Mouse (Mus musculus): ENCODE data around the gene Acap1. TPM values are rescaled to one million over a fixed set of nuclear protein-coding genes. Genes with fewer than 3 reads are reported as not detected.

Acap1 gene
- total and polyA plus RNA-seq, 3 experiments = 39.6 to 70.9 (median 58.2) TPM

GRCm38 (mm10) chr11:69880506-69880852, 14.9 kb downstream of the Acap1 start:
- dilution Hi-C loops (cut with MboI; ENCODE audit: extremely low pct_ligation_motif_present, extremely low pct_unique_long_range_greater_than_20kb, low sequenced_read_pairs) (no loop called here), in situ Hi-C loops (cut with MboI; ENCODE audit: low pct_ligation_motif_present, low pct_unique_long_range_greater_than_20kb, low sequenced_read_pairs) (loop anchor here (5.0 kb wide), 1 partner anchor 37 kb away; no protein-coding TSS in a partner anchor)
- peak overlapping the region; percentile 50 to 74 (median 57) for H3K4me3 ChIP-seq (replicated peaks in 1 of 3; ENCODE audit: low read depth in 2 of 3, low read length in 2 of 3, poor library complexity in 1 of 3)
- H3K9me3 ChIP-seq (replicated peaks; ENCODE audit: low read length) = peaks cover 10% of the 10 kb centered on the region
- DNase-seq (ENCODE audit: extremely low read depth) = peak; percentile 88
- no peaks in the 10 kb centered on the region for H3K79me2 ChIP-seq (replicated peaks; ENCODE audit: control insufficient read depth, extremely low read depth, insufficient read depth, poor library complexity, severe bottlenecking)
- H3K9ac ChIP-seq (ENCODE audit: insufficient read depth, low read depth) = peak overlapping the region; percentile 56
- peak overlapping the region; percentile 63 for H3K27ac ChIP-seq (ENCODE audit: insufficient read depth, low read depth)
- peaks cover 21 to 62% of the 10 kb centered on the region in 2 experiments for H3K4me1 ChIP-seq (ENCODE audit: control insufficient read depth in 1 of 2, insufficient read depth in 2 of 2)
- no peaks in the 10 kb centered on the region for H3K27me3 ChIP-seq (replicated peaks)
- peak overlapping the region; percentile 41 for H3K4me2 ChIP-seq (ENCODE audit: insufficient read depth, low read depth, poor library complexity, severe bottlenecking)
- H3K36me3 ChIP-seq (replicated peaks in 1 of 2; ENCODE audit: control insufficient read depth in 1 of 2, insufficient read depth in 1 of 2, low read length in 1 of 2) = peaks cover 17 to 54% of the 10 kb centered on the region in 2 experiments
- TF ChIP-seq MYC (IDR thresholded peaks at IDR 0.05; ENCODE audit: low read depth, low read length) (peak; percentile 73), MAFK (IDR thresholded peaks at IDR 0.05; ENCODE audit: insufficient replicate concordance, low read length) (peak; percentile 99), PAX5 (IDR thresholded peaks at IDR 0.05; ENCODE audit: low read length) (no peak), SIN3A (IDR thresholded peaks at IDR 0.05; ENCODE audit: low read length) (peak; percentile 62), ETS1 (conservative IDR thresholded peaks at IDR 0.05; ENCODE audit: low read depth, low read length) (no peak), CTCF (conservative IDR thresholded peaks at IDR 0.05 in 1 of 2, IDR thresholded peaks at IDR 0.05 in 1 of 2; ENCODE audit: low read depth in 2 of 2, low read length in 2 of 2) (peak; percentile 89 to 92), ZNF384 (IDR thresholded peaks at IDR 0.05; ENCODE audit: low read depth, low read length) (no peak), CHD1 (IDR thresholded peaks at IDR 0.05; ENCODE audit: low read depth, low read length) (no peak), MEF2A (IDR thresholded peaks at IDR 0.05; ENCODE audit: borderline replicate concordance, low read depth, low read length) (peak; percentile 13; the same call in 1 of the 2 replicates), RAD21 (IDR thresholded peaks at IDR 0.05; ENCODE audit: low read depth, low read length) (peak; percentile 64), POLR2A (IDR thresholded peaks at IDR 0.05; ENCODE audit: low read depth, low read length) (no peak), E2F4 (IDR thresholded peaks at IDR 0.05; ENCODE audit: insufficient replicate concordance, low read depth, low read length) (no peak), IRF4 (IDR thresholded peaks at IDR 0.05; ENCODE audit: low read depth, low read length) (peak; percentile 21; the same call in 1 of the 2 replicates), ELF1 (IDR thresholded peaks at IDR 0.05; ENCODE audit: low read depth, low read length) (no peak), SMC3 (IDR thresholded peaks at IDR 0.05; ENCODE audit: low read depth, low read length) (peak; percentile 93), CHD2 (IDR thresholded peaks at IDR 0.05; ENCODE audit: low read length) (peak; percentile 41; the same call in 1 of the 2 replicates), GABPA (IDR thresholded peaks at IDR 0.05; ENCODE audit: insufficient replicate concordance, low read depth, low read length) (no peak)

GRCm38 (mm10) chr11:69879711-69880110, 15.6 kb downstream of the Acap1 start:
- in situ Hi-C loops (cut with MboI; ENCODE audit: low pct_ligation_motif_present, low pct_unique_long_range_greater_than_20kb, low sequenced_read_pairs) (loop anchor here (5.0 kb wide), 3 partner anchors 38 to 197 kb away; partner anchors contain the start of genes Fgf11 and Senp3), dilution Hi-C loops (cut with MboI; ENCODE audit: extremely low pct_ligation_motif_present, extremely low pct_unique_long_range_greater_than_20kb, low sequenced_read_pairs) (no loop called here)
- peaks cover 10 to 47% of the 10 kb centered on the region in 2 experiments for H3K36me3 ChIP-seq (replicated peaks in 1 of 2; ENCODE audit: control insufficient read depth in 1 of 2, insufficient read depth in 1 of 2, low read length in 1 of 2)
- H3K27me3 ChIP-seq (replicated peaks) = no peaks in the 10 kb centered on the region
- no peak overlapping the region for H3K27ac ChIP-seq (ENCODE audit: insufficient read depth, low read depth)
- H3K4me1 ChIP-seq (ENCODE audit: control insufficient read depth in 1 of 2, insufficient read depth in 2 of 2) = peaks cover 21 to 66% of the 10 kb centered on the region in 2 experiments
- H3K9me3 ChIP-seq (replicated peaks; ENCODE audit: low read length) = peaks cover 10% of the 10 kb centered on the region
- no peak for DNase-seq (ENCODE audit: extremely low read depth)
- H3K79me2 ChIP-seq (replicated peaks; ENCODE audit: control insufficient read depth, extremely low read depth, insufficient read depth, poor library complexity, severe bottlenecking) = no peaks in the 10 kb centered on the region
- TF ChIP-seq EP300 (IDR thresholded peaks at IDR 0.05; ENCODE audit: low read length) (no peak), MAFK (IDR thresholded peaks at IDR 0.05; ENCODE audit: insufficient replicate concordance, low read length) (no peak), RAD21 (IDR thresholded peaks at IDR 0.05; ENCODE audit: low read depth, low read length) (no peak), SIN3A (IDR thresholded peaks at IDR 0.05; ENCODE audit: low read length) (no peak), JUND (conservative IDR thresholded peaks at IDR 0.05; ENCODE audit: low read depth, low read length) (no peak), UBTF (IDR thresholded peaks at IDR 0.05; ENCODE audit: low read depth, low read length) (no peak), POLR2AphosphoS2 (IDR thresholded peaks at IDR 0.05; ENCODE audit: low read depth, low read length) (no peak), RCOR1 (conservative IDR thresholded peaks at IDR 0.05; ENCODE audit: low read depth, low read length) (no peak), MYC (IDR thresholded peaks at IDR 0.05; ENCODE audit: low read depth, low read length) (no peak)
- peak overlapping the region in 1 of 3 experiments; percentile 74 for H3K4me3 ChIP-seq (replicated peaks in 1 of 3; ENCODE audit: low read depth in 2 of 3, low read length in 2 of 3, poor library complexity in 1 of 3)
- H3K9ac ChIP-seq (ENCODE audit: insufficient read depth, low read depth) = no peak overlapping the region; the same call in 1 of the 2 replicates
- H3K4me2 ChIP-seq (ENCODE audit: insufficient read depth, low read depth, poor library complexity, severe bottlenecking) = peak overlapping the region; percentile 41

Data from CH12.LX (cell line).